Comparison of ENCODE assay signal across 30 mouse cellular contexts in the genomic region with DNA sequence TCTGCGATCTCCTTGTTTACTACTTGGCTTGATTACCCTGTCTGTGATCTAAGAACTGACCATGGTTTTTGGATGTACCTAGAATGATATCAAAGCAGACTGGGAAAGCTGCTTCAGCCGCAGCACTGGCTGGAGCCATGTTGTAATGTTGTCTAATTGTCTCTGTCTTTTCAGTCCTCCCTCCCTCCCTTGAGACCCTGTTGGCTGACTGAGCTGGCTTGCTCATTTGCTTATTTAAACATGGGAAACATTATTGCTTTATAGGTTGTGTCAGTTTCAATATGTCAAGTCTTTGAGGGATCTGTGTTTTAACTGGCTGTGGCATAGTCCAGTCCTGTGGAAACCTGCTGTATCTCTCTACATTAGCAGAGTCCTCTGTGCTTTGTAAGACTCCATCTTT.
A peak's percentile ranks its signal among the peaks of the same experiment; 100 is the strongest.
DNase-seq lines count a peak whose midpoint lies in the region; ATAC-seq and TF ChIP-seq lines count a peak whose summit lies in the region.
"Had no signal": no experiment of that assay in that cellular context is flagged by ENCODE, and none has a peak within 500 bp of the region (broad histone marks: within the 10 kb centered on the region; RNA-seq: fewer than 3 reads in every experiment).

No protein-coding gene starts in this region.

- no peaks in the 10 kb centered on the region for H3K4me1 ChIP-seq in hindbrain, embryonic 11.5 days (replicated peaks; ENCODE audit: control insufficient read depth, insufficient read depth, low read length)
- peaks cover 3% of the 10 kb centered on the region; the same call in 1 of the 2 replicates for H3K4me1 ChIP-seq in hindbrain, embryonic 16.5 days (ENCODE audit: control insufficient read depth, insufficient read depth, low read depth, low read length)
- H3K4me1 ChIP-seq in neural tube, embryonic 13.5 days (replicated peaks): peaks cover 20% of the 10 kb centered on the region
- peaks cover 5% of the 10 kb centered on the region; the same call in 1 of the 2 replicates for H3K4me1 ChIP-seq in hindbrain, postnatal 0 days (ENCODE audit: insufficient read depth, low read length)
- no peaks in the 10 kb centered on the region; the same call in 1 of the 2 replicates for H3K4me1 ChIP-seq in neural tube, embryonic 14.5 days (ENCODE audit: control insufficient read depth, insufficient read depth, low read length)
- H3K4me1 ChIP-seq: heart, embryonic 12.5 days; limb, embryonic 10.5 days; limb, embryonic 15.5 days; liver, embryonic 13.5 days; neural tube, embryonic 12.5 days had no signal

- no peak overlapping the region for H3K27ac ChIP-seq in hindbrain, embryonic 11.5 days (ENCODE audit: low read depth, low read length)
- H3K27ac ChIP-seq in hindbrain, embryonic 16.5 days (ENCODE audit: low read depth, low read length): no peak overlapping the region
- H3K27ac ChIP-seq in neural tube, embryonic 13.5 days (replicated peaks): peak overlapping the region; percentile 15
- no peak overlapping the region for H3K27ac ChIP-seq in hindbrain, postnatal 0 days
- peak overlapping the region; percentile 57; the same call in 1 of the 2 replicates for H3K27ac ChIP-seq in neural tube, embryonic 14.5 days (ENCODE audit: low read depth, low read length)
- H3K27ac ChIP-seq: forebrain, embryonic 13.5 days; limb, embryonic 10.5 days; limb, embryonic 15.5 days; liver, embryonic 13.5 days; macrophage; neural tube, embryonic 12.5 days had no signal

- H3K4me2 ChIP-seq in hindbrain, embryonic 11.5 days (replicated peaks; ENCODE audit: low read depth, low read length): no peak overlapping the region
- H3K4me2 ChIP-seq in hindbrain, embryonic 16.5 days (ENCODE audit: low read length): no peak overlapping the region
- no peak overlapping the region for H3K4me2 ChIP-seq in neural tube, embryonic 13.5 days
- no peak overlapping the region for H3K4me2 ChIP-seq in hindbrain, postnatal 0 days (ENCODE audit: low read depth, low read length)
- no peak overlapping the region for H3K4me2 ChIP-seq in neural tube, embryonic 14.5 days (ENCODE audit: low read depth, low read length)
- H3K4me2 ChIP-seq: forebrain, embryonic 13.5 days; heart, embryonic 12.5 days; limb, embryonic 15.5 days; liver, embryonic 13.5 days; neural tube, embryonic 12.5 days had no signal

- no peak overlapping the region for H3K9ac ChIP-seq in hindbrain, embryonic 11.5 days (ENCODE audit: low read depth, low read length)
- no peak overlapping the region for H3K9ac ChIP-seq in hindbrain, embryonic 16.5 days (ENCODE audit: low read depth, low read length)
- no peak overlapping the region for H3K9ac ChIP-seq in neural tube, embryonic 13.5 days
- no peak overlapping the region for H3K9ac ChIP-seq in hindbrain, postnatal 0 days (replicated peaks; ENCODE audit: low read length)
- no peak overlapping the region for H3K9ac ChIP-seq in neural tube, embryonic 14.5 days (replicated peaks; ENCODE audit: low read depth, low read length)
- H3K9ac ChIP-seq: forebrain, embryonic 13.5 days; heart, embryonic 12.5 days; limb, embryonic 15.5 days; liver, embryonic 13.5 days; neural tube, embryonic 12.5 days had no signal

- WGBS in hindbrain, embryonic 11.5 days: 84% methylated on average over 2 of the region's 2 CpGs
- 67% methylated on average over 2 of the region's 2 CpGs for WGBS in hindbrain, embryonic 16.5 days
- 64% methylated on average over 2 of the region's 2 CpGs for WGBS in neural tube, embryonic 13.5 days
- WGBS in hindbrain, postnatal 0 days: 64% methylated on average over 2 of the region's 2 CpGs
- 49% methylated on average over 2 of the region's 2 CpGs for WGBS in neural tube, embryonic 14.5 days

- TF ChIP-seq CTCF in hindbrain, postnatal 0 days (IDR thresholded peaks at IDR 0.05; ENCODE audit: low read depth): no peak

- H3K27me3 ChIP-seq in hindbrain, embryonic 11.5 days (ENCODE audit: control insufficient read depth, insufficient read depth, low read length): no peaks in the 10 kb centered on the region
- no peaks in the 10 kb centered on the region for H3K27me3 ChIP-seq in hindbrain, embryonic 16.5 days (replicated peaks; ENCODE audit: control insufficient read depth, insufficient read depth, low read length)
- H3K27me3 ChIP-seq in neural tube, embryonic 13.5 days: no peaks in the 10 kb centered on the region; the same call in 1 of the 2 replicates
- no peaks in the 10 kb centered on the region for H3K27me3 ChIP-seq in hindbrain, postnatal 0 days (ENCODE audit: insufficient read depth, low read length)
- H3K27me3 ChIP-seq in neural tube, embryonic 14.5 days (ENCODE audit: control insufficient read depth, insufficient read depth, low read length): no peaks in the 10 kb centered on the region
- H3K27me3 ChIP-seq: forebrain, embryonic 13.5 days; heart, embryonic 12.5 days; limb, embryonic 15.5 days; liver, embryonic 13.5 days; neural tube, embryonic 12.5 days had no signal

- ATAC-seq in hindbrain, embryonic 11.5 days (ENCODE audit: low FRiP score): no peak
- ATAC-seq in hindbrain, embryonic 16.5 days: no peak
- ATAC-seq in neural tube, embryonic 13.5 days (ENCODE audit: low read depth): no peak
- ATAC-seq in hindbrain, postnatal 0 days: 0 out of 2 replicates have a peak, but pooled peaks have one; percentile 29
- 0 out of 2 replicates have a peak, but pooled peaks have one; percentile 17 for ATAC-seq in neural tube, embryonic 14.5 days (ENCODE audit: low read depth)
- ATAC-seq in activated CD4-positive, CD25-positive, alpha-beta regulatory T cell, adult 4 months: no peak
- ATAC-seq: forebrain, embryonic 13.5 days; Patski had no signal

- DNase-seq in hindbrain, embryonic 11.5 days (ENCODE audit: low spot score): peak; percentile 13
- no peak for DNase-seq in neural tube, embryonic 10.5 days (ENCODE audit: extremely low spot score, low spot score)
- DNase-seq in hindbrain, postnatal 0 days (ENCODE audit: low spot score): peak; percentile 50
- no peak for DNase-seq in spleen, postnatal 36 days (ENCODE audit: low spot score in 2 of 2)
- DNase-seq: adrenal gland, postnatal 25 days; cerebellum, adult 2 months; cerebellum, postnatal 36 days; gastrocnemius, postnatal 25 days; heart, adult 18-20 months; heart, postnatal 4 days; kidney, adult 18-20 months; kidney, postnatal 4 days; liver, embryonic 13.5 days; lung, adult 2 months; lung, postnatal 10 days; right cerebral cortex, adult 18-20 months; right cerebral cortex, postnatal 4 days; thymus, adult 2 months; thymus, postnatal 36 days had no signal

- no peak overlapping the region for H3K4me3 ChIP-seq in hindbrain, embryonic 11.5 days (ENCODE audit: low read depth, low read length)
- H3K4me3 ChIP-seq in hindbrain, embryonic 16.5 days (ENCODE audit: low read length): no peak overlapping the region
- no peak overlapping the region for H3K4me3 ChIP-seq in neural tube, embryonic 13.5 days
- no peak overlapping the region for H3K4me3 ChIP-seq in hindbrain, postnatal 0 days (ENCODE audit: low read length)
- H3K4me3 ChIP-seq in neural tube, embryonic 14.5 days (ENCODE audit: low read depth, low read length): no peak overlapping the region
- H3K4me3 ChIP-seq: forebrain, embryonic 13.5 days; heart, embryonic 12.5 days; limb, embryonic 10.5 days; limb, embryonic 15.5 days; liver, embryonic 13.5 days; neural tube, embryonic 12.5 days had no signal

- H3K36me3 ChIP-seq in hindbrain, embryonic 11.5 days (ENCODE audit: control insufficient read depth, insufficient read depth, low read length): no peaks in the 10 kb centered on the region
- H3K36me3 ChIP-seq in hindbrain, embryonic 16.5 days (ENCODE audit: control insufficient read depth, insufficient read depth, low read length): no peaks in the 10 kb centered on the region
- no peaks in the 10 kb centered on the region for H3K36me3 ChIP-seq in neural tube, embryonic 13.5 days
- no peaks in the 10 kb centered on the region for H3K36me3 ChIP-seq in hindbrain, postnatal 0 days (ENCODE audit: insufficient read depth, low read length)
- H3K36me3 ChIP-seq in neural tube, embryonic 14.5 days (ENCODE audit: control insufficient read depth, insufficient read depth, low read length): no peaks in the 10 kb centered on the region
- H3K36me3 ChIP-seq: heart, embryonic 12.5 days; limb, embryonic 10.5 days; limb, embryonic 15.5 days; liver, embryonic 13.5 days; neural tube, embryonic 12.5 days had no signal

- no peaks in the 10 kb centered on the region for H3K9me3 ChIP-seq in hindbrain, embryonic 11.5 days (ENCODE audit: control insufficient read depth, low read length)
- no peaks in the 10 kb centered on the region for H3K9me3 ChIP-seq in hindbrain, embryonic 16.5 days (ENCODE audit: control insufficient read depth, low read length)
- no peaks in the 10 kb centered on the region for H3K9me3 ChIP-seq in neural tube, embryonic 13.5 days
- no peaks in the 10 kb centered on the region for H3K9me3 ChIP-seq in hindbrain, postnatal 0 days (ENCODE audit: low read length)
- no peaks in the 10 kb centered on the region for H3K9me3 ChIP-seq in neural tube, embryonic 14.5 days (ENCODE audit: control insufficient read depth, low read length)
- H3K9me3 ChIP-seq: forebrain, embryonic 13.5 days; heart, embryonic 12.5 days; limb, embryonic 10.5 days; limb, embryonic 15.5 days; liver, embryonic 13.5 days; neural tube, embryonic 12.5 days had no signal

Comparison
In these comparisons a context has a peak if more than half of its experiments do, and no peak if none do; other contexts are left out.
1. ATAC-seq: peak in hindbrain, postnatal 0 days (single experiment) and neural tube, embryonic 14.5 days (single experiment); none in hindbrain, embryonic 11.5 days (single experiment), hindbrain, embryonic 16.5 days (single experiment), neural tube, embryonic 13.5 days (single experiment) and activated CD4-positive, CD25-positive, alpha-beta regulatory T cell, adult 4 months (single experiment).
2. DNase-seq: peak in hindbrain, embryonic 11.5 days (single experiment) and hindbrain, postnatal 0 days (single experiment); none in neural tube, embryonic 10.5 days (single experiment) and spleen, postnatal 36 days (0 of 2).
3. H3K27ac ChIP-seq: peak in neural tube, embryonic 13.5 days (single experiment) and neural tube, embryonic 14.5 days (single experiment); none in hindbrain, embryonic 11.5 days (single experiment), hindbrain, embryonic 16.5 days (single experiment) and hindbrain, postnatal 0 days (single experiment).